Mouse (Mus musculus): ENCODE measurements around the gene Eapp. TPM values are rescaled to one million over a fixed set of nuclear protein-coding genes. Genes with fewer than 3 reads are reported as not detected.
"Not testable (repeated sequence)": the region's sequence is repeated elsewhere in the genome, so short reads cannot be mapped to it uniquely, and the experiment has no call there.

The Eapp gene
- total and polyA plus RNA-seq, 2 experiments from 2014 or later: 24.3 to 104 TPM

DNA sequence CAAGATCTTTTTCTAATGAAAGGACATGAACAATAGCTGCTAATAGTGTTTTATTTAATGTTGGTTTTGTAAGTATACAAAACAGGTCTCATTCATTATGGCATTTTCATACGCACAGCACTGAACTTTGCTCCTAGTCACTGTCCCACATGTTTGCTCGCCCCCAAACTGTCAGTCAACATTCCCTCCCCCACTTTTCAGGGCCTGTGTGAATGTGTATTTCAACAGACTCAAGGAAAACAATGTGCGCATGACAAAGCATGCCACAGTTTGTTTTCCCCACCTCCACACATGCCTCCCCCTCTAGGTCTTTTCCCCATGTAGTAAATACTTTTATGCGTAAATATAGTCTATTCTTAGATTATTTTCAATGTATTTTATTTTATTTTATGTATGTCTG lies 24.4 kb downstream of the Eapp start:
- H3K9me3 ChIP-seq (ENCODE audit: low read length): no peaks in the 10 kb centered on the region
- no peak for TF ChIP-seq CTCF (IDR thresholded peaks at IDR 0.05)
- peaks cover 24% of the 10 kb centered on the region for H3K36me3 ChIP-seq (ENCODE audit: insufficient read depth, low read length)
- DNase-seq (ENCODE audit: low spot score) (no peak), ATAC-seq (ENCODE audit: low FRiP score) (no peak)
- no peak overlapping the region for H3K4me3 ChIP-seq (ENCODE audit: low read depth, low read length)
- WGBS: 96% methylated on average over 4 of the region's 4 CpGs
- H3K9ac ChIP-seq (replicated peaks; ENCODE audit: low read length, poor library complexity, severe bottlenecking): no peak overlapping the region
- H3K27ac ChIP-seq (ENCODE audit: low read depth, low read length): no peak overlapping the region
- no peak overlapping the region for H3K4me2 ChIP-seq (ENCODE audit: low read depth, low read length, poor library complexity, severe bottlenecking)
- no peaks in the 10 kb centered on the region for H3K27me3 ChIP-seq (ENCODE audit: insufficient read depth, low read length)
- no peaks in the 10 kb centered on the region for H3K4me1 ChIP-seq (ENCODE audit: insufficient read depth, low read length)

DNA sequence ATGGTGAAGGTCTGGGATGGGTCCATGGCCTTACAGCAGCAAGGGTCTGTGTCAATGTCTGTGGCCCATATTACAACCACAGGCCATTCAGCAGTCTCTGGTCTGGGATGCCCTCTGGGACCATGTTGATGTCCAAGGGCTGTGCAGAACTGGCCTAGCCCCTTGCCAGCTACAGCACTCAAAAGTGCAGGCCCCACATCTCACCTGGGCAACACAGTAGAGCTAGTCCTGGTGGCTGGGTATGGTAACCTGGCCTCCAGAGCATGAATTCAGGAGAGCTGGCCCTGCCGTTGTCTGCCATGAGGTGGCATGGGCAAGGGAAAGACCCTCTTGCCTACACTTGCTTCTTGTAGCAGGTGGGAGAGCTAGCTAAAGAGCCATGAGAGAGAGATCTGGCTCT lies 27.6 kb downstream of the Eapp start:
- TF ChIP-seq CTCF (IDR thresholded peaks at IDR 0.05): no peak
- H3K36me3 ChIP-seq (ENCODE audit: insufficient read depth, low read length): peaks cover 16% of the 10 kb centered on the region
- no peak overlapping the region for H3K9ac ChIP-seq (replicated peaks; ENCODE audit: low read length, poor library complexity, severe bottlenecking)
- no peak overlapping the region for H3K4me3 ChIP-seq (ENCODE audit: low read depth, low read length)
- no peak overlapping the region for H3K27ac ChIP-seq (ENCODE audit: low read depth, low read length)
- no peak for ATAC-seq (ENCODE audit: low FRiP score)
- no peak for DNase-seq (ENCODE audit: low spot score)
- no peaks in the 10 kb centered on the region for H3K9me3 ChIP-seq (ENCODE audit: low read length)
- 100% methylated on average over 1 of the region's 1 CpGs for WGBS
- no peak overlapping the region for H3K4me2 ChIP-seq (ENCODE audit: low read depth, low read length, poor library complexity, severe bottlenecking)
- H3K4me1 ChIP-seq (ENCODE audit: insufficient read depth, low read length): no peaks in the 10 kb centered on the region
- no peaks in the 10 kb centered on the region for H3K27me3 ChIP-seq (ENCODE audit: insufficient read depth, low read length)

- no peak for TF ChIP-seq CTCF (IDR thresholded peaks at IDR 0.05)
- WGBS: 83% methylated on average over 6 of the region's 6 CpGs
Observed at GRCm38 (mm10) chr12:54665526-54665925, 30.2 kb downstream of the Eapp start.

GRCm38 (mm10) chr12:54661470-54661869 lies 34.2 kb downstream of the Eapp start:
- not testable (repeated sequence) for DNase-seq (ENCODE audit: low spot score); H3K4me1 ChIP-seq (ENCODE audit: insufficient read depth, low read length); H3K36me3 ChIP-seq (ENCODE audit: insufficient read depth, low read length); H3K9me3 ChIP-seq (ENCODE audit: low read length); H3K4me2 ChIP-seq (ENCODE audit: low read depth, low read length, poor library complexity, severe bottlenecking); H3K4me3 ChIP-seq (ENCODE audit: low read depth, low read length); H3K27me3 ChIP-seq (ENCODE audit: insufficient read depth, low read length); H3K9ac ChIP-seq (replicated peaks; ENCODE audit: low read length, poor library complexity, severe bottlenecking); H3K27ac ChIP-seq (ENCODE audit: low read depth, low read length); ATAC-seq (ENCODE audit: low FRiP score)
- 71% methylated on average over 5 of the region's 5 CpGs for WGBS

More at GRCm38 (mm10) chr12:54665526-54665925, 30.2 kb downstream of the Eapp start:
- DNase-seq (ENCODE audit: low spot score) (no peak), ATAC-seq (ENCODE audit: low FRiP score) (no peak)
- Histone ChIP-seq H3K27ac (ENCODE audit: low read depth, low read length) (no peak overlapping the region), H3K4me3 (ENCODE audit: low read depth, low read length) (no peak overlapping the region), H3K4me2 (ENCODE audit: low read depth, low read length, poor library complexity, severe bottlenecking) (no peak overlapping the region), H3K9me3 (ENCODE audit: low read length) (no peaks in the 10 kb centered on the region), H3K9ac (replicated peaks; ENCODE audit: low read length, poor library complexity, severe bottlenecking) (no peak overlapping the region), H3K36me3 (ENCODE audit: insufficient read depth, low read length) (peaks cover 5% of the 10 kb centered on the region; the same call in 1 of the 2 replicates), H3K27me3 (ENCODE audit: insufficient read depth, low read length) (no peaks in the 10 kb centered on the region), H3K4me1 (ENCODE audit: insufficient read depth, low read length) (no peaks in the 10 kb centered on the region)

- no peaks in the 10 kb centered on the region for H3K36me3 ChIP-seq (ENCODE audit: insufficient read depth, low read length)
- TF ChIP-seq CTCF (IDR thresholded peaks at IDR 0.05): no peak
- H3K9ac ChIP-seq (replicated peaks; ENCODE audit: low read length, poor library complexity, severe bottlenecking): no peak overlapping the region
- peaks cover 1% of the 10 kb centered on the region; the same call in 1 of the 2 replicates for H3K4me1 ChIP-seq (ENCODE audit: insufficient read depth, low read length)
- no peak overlapping the region for H3K27ac ChIP-seq (ENCODE audit: low read depth, low read length)
- H3K4me2 ChIP-seq (ENCODE audit: low read depth, low read length, poor library complexity, severe bottlenecking): no peak overlapping the region
- DNase-seq (ENCODE audit: low spot score): no peak
- WGBS: 87% methylated on average over 3 of the region's 3 CpGs
- H3K9me3 ChIP-seq (ENCODE audit: low read length): no peaks in the 10 kb centered on the region
- no peak for ATAC-seq (ENCODE audit: low FRiP score)
- H3K27me3 ChIP-seq (ENCODE audit: insufficient read depth, low read length): no peaks in the 10 kb centered on the region
- H3K4me3 ChIP-seq (ENCODE audit: low read depth, low read length): no peak overlapping the region
Observed at GRCm38 (mm10) chr12:54659901-54660300, 35.8 kb downstream of the Eapp start.

DNA sequence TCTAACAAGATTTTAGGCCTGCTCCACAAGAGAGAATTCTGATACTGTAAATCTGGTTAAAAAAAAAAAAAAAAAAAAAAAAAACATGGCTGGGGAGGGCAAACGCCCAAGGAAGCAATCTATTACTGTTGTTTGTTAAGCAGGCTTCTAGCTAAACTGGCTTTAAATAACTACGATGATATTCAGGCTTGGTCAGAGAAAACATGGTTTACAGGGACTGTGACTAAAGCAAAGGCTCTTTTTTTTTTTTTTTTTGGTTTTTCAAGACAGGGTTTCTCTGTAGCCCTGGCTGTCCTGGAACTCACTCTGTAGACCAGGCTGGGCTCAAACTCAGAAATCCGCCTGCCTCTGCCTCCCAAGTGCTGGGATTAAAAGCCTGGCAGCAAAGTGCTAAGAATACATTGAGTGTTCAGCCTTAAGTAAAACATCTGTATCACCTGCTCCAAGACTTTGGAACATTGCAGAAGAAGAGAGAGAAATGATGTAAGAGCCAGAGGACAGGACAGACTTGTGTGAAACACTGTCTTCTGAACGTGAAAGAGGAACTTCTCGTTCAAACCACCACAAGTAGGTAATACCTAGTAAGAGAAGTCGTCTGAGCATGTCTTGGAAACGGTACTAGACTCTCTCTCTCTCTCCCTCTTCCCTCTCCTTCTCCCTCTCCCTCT lies 37.1 kb downstream of the Eapp start:
- Histone ChIP-seq H3K36me3 (ENCODE audit: insufficient read depth, low read length) (no peaks in the 10 kb centered on the region), H3K4me3 (ENCODE audit: low read depth, low read length) (no peak overlapping the region), H3K27ac (ENCODE audit: low read depth, low read length) (no peak overlapping the region), H3K9ac (replicated peaks; ENCODE audit: low read length, poor library complexity, severe bottlenecking) (no peak overlapping the region), H3K4me1 (ENCODE audit: insufficient read depth, low read length) (peaks cover 6% of the 10 kb centered on the region; the same call in 1 of the 2 replicates), H3K27me3 (ENCODE audit: insufficient read depth, low read length) (no peaks in the 10 kb centered on the region), H3K9me3 (ENCODE audit: low read length) (no peaks in the 10 kb centered on the region), H3K4me2 (ENCODE audit: low read depth, low read length, poor library complexity, severe bottlenecking) (no peak overlapping the region)
- TF ChIP-seq CTCF (IDR thresholded peaks at IDR 0.05): no peak
- DNase-seq (ENCODE audit: low spot score) (no peak), ATAC-seq (ENCODE audit: low FRiP score) (no peak)
- 73% methylated on average over 7 of the region's 7 CpGs for WGBS

Data from midbrain, postnatal 0 days (tissue).